Mouse (Mus musculus) C2C12 (cell line): ENCODE measurements around the gene Tbcd. TPM values are rescaled to one million over a fixed set of nuclear protein-coding genes. Genes with fewer than 3 reads are reported as not detected.

Experiments
- H3K27me3 ChIP-seq: one replicate; pipeline ENCODE4 v1.6.1; 2011; ENCODE audit not compliant: control insufficient read depth, insufficient read depth, insufficient read length
- H3K36me3 ChIP-seq: one replicate; pipeline ENCODE4 v1.6.1; 2011; ENCODE audit not compliant: control insufficient read depth, insufficient read depth
- H3K4me3 ChIP-seq: one replicate; pipeline ENCODE4 v1.5.1; 2011; ENCODE audit warnings: mild to moderate bottlenecking, control low read depth; ENCODE audit not compliant: poor library complexity, insufficient read depth, severe bottlenecking
- H3K79me2 ChIP-seq: one replicate; pipeline ENCODE4 v1.6.1; 2011; ENCODE audit not compliant: control insufficient read depth, insufficient read depth
- H3K79me3 ChIP-seq: one replicate; pipeline ENCODE4 v1.6.1; 2011; ENCODE audit warnings: low read depth, control low read depth
- H3ac ChIP-seq: one replicate; pipeline ENCODE3; 2011; ENCODE audit warnings: low read depth; ENCODE audit not compliant: control insufficient read depth, insufficient read length
- CEBPB ChIP-seq: IDR thresholded peaks from one replicate; pipeline ENCODE4 v1.6.1; 2011; ENCODE audit warnings: low read depth, mild to moderate bottlenecking, control low read depth, moderate library complexity
- CTCF ChIP-seq: IDR thresholded peaks from one replicate; pipeline ENCODE4 v1.5.1; 2011; ENCODE audit not compliant: control insufficient read depth, insufficient read depth, insufficient read length
- FOSL1 ChIP-seq: IDR thresholded peaks from one replicate; pipeline ENCODE4 v1.8.0; 2011; ENCODE audit warnings: mild to moderate bottlenecking, low read length; ENCODE audit not compliant: poor library complexity, insufficient read depth, severe bottlenecking
- MAX ChIP-seq: IDR thresholded peaks from one replicate; pipeline ENCODE4 v1.6.1; 2011; ENCODE audit warnings: mild to moderate bottlenecking, control low read depth
- MYOD1 ChIP-seq: IDR thresholded peaks from one replicate; pipeline ENCODE4 v1.6.1; 2011; ENCODE audit warnings: low read depth; ENCODE audit not compliant: control insufficient read depth, insufficient read length
- MYOG ChIP-seq: IDR thresholded peaks from one replicate; pipeline ENCODE4 v1.6.1; 2011; ENCODE audit not compliant: control insufficient read depth, insufficient read length; ENCODE audit errors: extremely low read depth
- USF1 ChIP-seq: IDR thresholded peaks from one replicate; pipeline ENCODE4 v1.6.1; 2011; ENCODE audit warnings: low read depth, mild to moderate bottlenecking, control low read depth, moderate library complexity
- polyA plus RNA-seq: library from polyadenylated mRNA; unstranded; fragments of >200 nt; fragmentation: generic; extraction: Trizol; gene quantifications from one replicate; pipeline ENCODE4 v1.2.1, GENCODE M21; 2012; ENCODE audit warnings: missing spikeins

Tbcd gene
- polyA plus RNA-seq, 1 experiment = 69.2 TPM

- no peak overlapping the region for H3K4me3 ChIP-seq
- no peaks in the 10 kb centered on the region for H3K27me3 ChIP-seq
- no peaks in the 10 kb centered on the region for H3K79me3 ChIP-seq
- H3K79me2 ChIP-seq = peaks cover 6% of the 10 kb centered on the region
- no peak overlapping the region for H3ac ChIP-seq
- peaks cover 5% of the 10 kb centered on the region for H3K36me3 ChIP-seq
- TF ChIP-seq MYOD1 = no peak
Observed at GRCm38 (mm10) chr11:121516906-121517305, 65.2 kb downstream of the Tbcd start.

GRCm38 (mm10) chr11:121517687-121518465 lies 66.1 kb downstream of the Tbcd start:
- Histone ChIP-seq H3K79me3 (no peaks in the 10 kb centered on the region), H3K4me3 (no peak overlapping the region), H3ac (no peak overlapping the region), H3K79me2 (peaks cover 6% of the 10 kb centered on the region), H3K27me3 (no peaks in the 10 kb centered on the region), H3K36me3 (peaks cover 5% of the 10 kb centered on the region)
- no peak for TF ChIP-seq MYOG
- TF ChIP-seq USF1 = no peak
- no peak for TF ChIP-seq MAX

- TF ChIP-seq CEBPB (no peak), MYOD1 (no peak), USF1 (no peak)
- Histone ChIP-seq H3K36me3 (peaks cover 5% of the 10 kb centered on the region), H3K79me3 (no peaks in the 10 kb centered on the region)
Observed at GRCm38 (mm10) chr11:121519131-121519530, 67.4 kb downstream of the Tbcd start, which contains the start of gene Zfp750. TSS of gene Zfp750 (minus strand) at chr11:121519333.

GRCm38 (mm10) chr11:121519703-121520102 lies 68.0 kb downstream of the Tbcd start:
- no peak overlapping the region for H3K4me3 ChIP-seq
- no peak overlapping the region for H3ac ChIP-seq
- peaks cover 5% of the 10 kb centered on the region for H3K36me3 ChIP-seq
- H3K79me3 ChIP-seq = no peaks in the 10 kb centered on the region
- H3K79me2 ChIP-seq = peaks cover 6% of the 10 kb centered on the region
- no peak for TF ChIP-seq USF1
- TF ChIP-seq MAX = no peak
- TF ChIP-seq CEBPB = no peak
- TF ChIP-seq CTCF = no peak
- no peak for TF ChIP-seq MYOD1
- no peak for TF ChIP-seq FOSL1
- no peak for TF ChIP-seq MYOG
- no peaks in the 10 kb centered on the region for H3K27me3 ChIP-seq

More at GRCm38 (mm10) chr11:121519131-121519530, 67.4 kb downstream of the Tbcd start, which contains the start of gene Zfp750:
- Histone ChIP-seq H3ac (no peak within 1 kb of the TSS), H3K27me3 (no peaks in the 10 kb centered on the region), H3K79me2 (peaks cover 6% of the 10 kb centered on the region), H3K4me3 (no peak within 1 kb of the TSS)

- Histone ChIP-seq H3K36me3 (peaks cover 5% of the 10 kb centered on the region), H3K79me2 (peaks cover 6% of the 10 kb centered on the region), H3ac (no peak overlapping the region), H3K27me3 (no peaks in the 10 kb centered on the region), H3K4me3 (no peak overlapping the region), H3K79me3 (no peaks in the 10 kb centered on the region)
- no peak for TF ChIP-seq MYOD1
- no peak for TF ChIP-seq USF1
- TF ChIP-seq FOSL1 = no peak
- TF ChIP-seq MAX = no peak
- no peak for TF ChIP-seq CTCF
- no peak for TF ChIP-seq MYOG
- TF ChIP-seq CEBPB = no peak
Observed at GRCm38 (mm10) chr11:121520761-121521160, 69.0 kb downstream of the Tbcd start.

GRCm38 (mm10) chr11:121522156-121522762 lies 70.5 kb downstream of the Tbcd start:
- no peak overlapping the region for H3K4me3 ChIP-seq
- no peaks in the 10 kb centered on the region for H3K79me3 ChIP-seq
- no peak overlapping the region for H3ac ChIP-seq
- TF ChIP-seq MYOG (no peak), USF1 (no peak), CEBPB (no peak), CTCF (no peak), MAX (no peak), MYOD1 (no peak), FOSL1 (no peak)
- peaks cover 5% of the 10 kb centered on the region for H3K36me3 ChIP-seq
- H3K79me2 ChIP-seq = peaks cover 6% of the 10 kb centered on the region
- no peaks in the 10 kb centered on the region for H3K27me3 ChIP-seq
